Mouse (Mus musculus) left cerebral cortex, postnatal 14 days (tissue): ENCODE measurements around the gene 4930442H23Rik. TPM values are rescaled to one million over a fixed set of nuclear protein-coding genes. Genes with fewer than 3 reads are reported as not detected.
"Not testable (repeated sequence)": the region's sequence is repeated elsewhere in the genome, so short reads cannot be mapped to it uniquely, and the experiment has no call there.

Experiments
- DNase-seq, 2 experiments: peaks; one replicate each; pipeline ENCODE4 v3.0.0; 2021 to 2022; ENCODE audit warnings: low spot score in 2 of 2, mixed read lengths in 1 of 2
- intact Hi-C: fragments of 180-260 bp; cut with DNase I; formaldehyde crosslinking; loops from one replicate; pipeline ENCODE4 v1.15.1; 2025
- total RNA-seq, 2 experiments: library from RNA; stranded (reverse); gene quantifications; 2 replicates each; pipeline ENCODE4 v1.2.3; 2021

4930442H23Rik gene
- total RNA-seq, 2 experiments from 2014 or later: not detected

DNA sequence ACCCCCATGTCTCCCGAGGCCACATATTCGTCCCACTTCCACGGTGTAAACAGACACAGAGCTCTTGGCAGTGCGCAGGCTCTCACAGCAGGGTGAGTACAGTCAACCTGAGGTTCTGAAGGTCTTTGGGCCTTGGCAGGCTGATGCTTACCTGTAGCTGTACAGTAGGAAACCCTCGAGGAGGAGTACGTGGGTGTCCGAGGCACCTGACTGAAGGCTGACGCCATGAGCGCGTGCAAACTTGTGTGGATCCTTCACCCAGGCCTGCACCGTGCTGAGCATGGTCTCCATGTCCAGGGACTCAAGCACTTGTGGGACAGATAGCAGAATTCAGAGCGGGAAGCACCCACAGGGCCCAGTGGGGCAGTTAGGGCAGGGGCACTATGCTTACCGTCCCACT is 16.5 kb upstream of the 4930442H23Rik start:
- no peak for DNase-seq
- intact Hi-C loops: no loop called here

DNA sequence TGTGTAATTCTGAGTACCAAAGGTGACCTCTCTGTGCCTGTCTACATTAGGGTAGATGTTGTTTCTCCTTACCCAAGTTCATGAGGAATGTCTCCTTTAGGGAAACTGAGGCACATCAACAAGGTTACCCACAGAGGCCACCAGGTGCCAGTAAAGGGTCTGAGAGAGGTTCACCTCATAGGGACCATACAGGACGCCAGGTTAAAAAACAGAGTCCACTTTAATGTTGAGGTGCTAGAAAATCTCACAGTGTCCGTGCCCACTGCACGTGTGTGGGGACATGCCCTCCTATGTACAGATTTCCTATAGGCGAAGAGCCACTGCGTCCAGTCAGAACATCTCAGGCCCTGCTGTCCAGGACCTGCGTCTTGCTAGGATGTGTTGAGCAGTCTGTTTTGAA is 15.3 kb upstream of the 4930442H23Rik start:
- intact Hi-C loops: loop anchor here (5.0 to 10.0 kb wide), 2 partner anchors 43 to 246 kb away; no protein-coding TSS in a partner anchor
- no peak for DNase-seq

DNA sequence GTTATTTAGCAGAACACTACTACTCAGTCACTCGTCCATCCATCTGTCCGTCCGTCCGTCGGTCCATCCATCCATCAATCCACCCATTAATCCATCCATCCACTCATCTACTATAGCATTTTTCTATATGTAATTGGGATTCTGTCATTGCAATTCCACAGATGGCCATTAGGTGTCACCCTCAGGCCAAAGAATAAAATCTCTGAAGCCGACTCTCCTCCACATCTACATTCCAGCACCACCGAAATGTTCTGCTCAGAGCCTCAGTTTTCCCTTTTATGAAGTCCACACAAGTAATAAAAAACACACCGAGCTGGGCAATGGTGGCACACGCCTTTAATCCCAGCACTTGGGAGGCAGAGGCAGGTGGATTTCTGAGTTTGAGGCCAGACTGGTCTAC is 14.6 kb upstream of the 4930442H23Rik start:
- peak; percentile 81 to 83 for DNase-seq
- intact Hi-C loops: loop anchor here (5.0 to 10.0 kb wide), 2 partner anchors 44 to 247 kb away; no protein-coding TSS in a partner anchor

DNA sequence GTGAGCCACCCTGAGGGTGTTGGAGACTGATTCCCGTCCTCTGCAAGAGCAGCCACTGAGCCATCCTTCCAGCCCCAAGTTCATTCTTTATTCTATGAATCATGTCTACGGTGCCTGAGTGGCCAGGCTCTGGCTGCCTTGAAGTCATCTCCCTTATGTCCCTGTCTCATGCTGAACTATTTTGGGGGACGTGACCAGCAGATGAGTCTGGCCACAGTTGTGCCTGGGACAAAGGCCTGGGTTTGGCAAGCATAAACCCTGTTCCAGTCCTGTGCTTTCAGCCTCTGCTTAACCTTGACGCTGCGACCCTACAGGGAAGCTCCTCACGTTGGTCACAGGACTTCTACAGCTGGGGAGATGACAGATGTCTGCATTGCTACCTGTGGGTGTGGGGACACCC is 13.7 kb upstream of the 4930442H23Rik start:
- no peak for DNase-seq
- intact Hi-C loops: loop anchor here (5.0 to 10.0 kb wide), 2 partner anchors 45 to 247 kb away; no protein-coding TSS in a partner anchor

GRCm38 (mm10) chr10:81196470-81197065 is 12.9 kb upstream of the 4930442H23Rik start:
- DNase-seq: no peak
- intact Hi-C loops: loop anchor here (5.0 to 10.0 kb wide), 2 partner anchors 46 to 248 kb away; no protein-coding TSS in a partner anchor

- intact Hi-C loops: loop anchor here (5.0 to 10.0 kb wide), 2 partner anchors 47 to 250 kb away; no protein-coding TSS in a partner anchor
- no peak for DNase-seq
Measured at GRCm38 (mm10) chr10:81195300-81195699, 11.7 kb upstream of the 4930442H23Rik start.

DNA sequence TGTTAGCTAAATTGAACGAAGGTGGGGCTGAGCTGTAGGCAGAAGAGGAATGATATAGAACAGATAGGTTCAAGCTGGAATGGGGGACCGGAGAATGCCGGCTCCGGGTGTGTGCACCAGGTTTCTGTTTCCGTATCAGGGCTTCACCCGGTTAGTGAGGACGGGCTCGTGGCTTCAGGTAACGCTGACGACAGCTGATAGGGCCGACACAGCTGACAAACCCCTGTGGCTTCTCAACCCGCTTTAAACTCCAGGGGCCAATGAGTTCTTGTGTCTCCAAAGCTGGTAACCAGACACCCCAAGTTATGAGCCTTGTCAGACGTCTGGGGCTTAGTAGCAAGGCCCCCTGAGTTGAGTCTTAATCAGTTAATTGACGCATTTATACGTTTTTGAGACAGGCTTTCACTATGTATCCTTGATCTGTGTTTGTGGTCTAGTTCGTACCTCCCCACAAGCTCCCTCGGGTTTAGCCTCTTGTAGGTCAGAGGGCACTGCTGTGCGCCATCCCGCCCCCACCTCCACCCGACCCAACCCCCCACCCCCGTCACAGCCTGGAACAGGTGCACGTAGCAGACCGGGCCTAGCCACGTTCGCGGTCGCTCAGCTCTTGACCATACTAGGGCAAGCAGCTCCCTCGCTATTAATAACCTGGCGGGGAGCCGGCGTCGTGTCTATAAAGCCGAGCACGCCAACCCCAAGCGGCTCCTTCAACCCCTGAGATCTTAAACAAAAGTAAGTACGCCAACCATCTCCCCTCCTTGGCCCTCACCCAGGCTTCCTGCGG is 10.5 kb upstream of the 4930442H23Rik start:
- intact Hi-C loops: loop anchor here (10.0 kb wide), 1 partner anchor 251 kb away; no protein-coding TSS in a partner anchor
- DNase-seq: peak in 1 of 2 experiments; percentile 44

DNA sequence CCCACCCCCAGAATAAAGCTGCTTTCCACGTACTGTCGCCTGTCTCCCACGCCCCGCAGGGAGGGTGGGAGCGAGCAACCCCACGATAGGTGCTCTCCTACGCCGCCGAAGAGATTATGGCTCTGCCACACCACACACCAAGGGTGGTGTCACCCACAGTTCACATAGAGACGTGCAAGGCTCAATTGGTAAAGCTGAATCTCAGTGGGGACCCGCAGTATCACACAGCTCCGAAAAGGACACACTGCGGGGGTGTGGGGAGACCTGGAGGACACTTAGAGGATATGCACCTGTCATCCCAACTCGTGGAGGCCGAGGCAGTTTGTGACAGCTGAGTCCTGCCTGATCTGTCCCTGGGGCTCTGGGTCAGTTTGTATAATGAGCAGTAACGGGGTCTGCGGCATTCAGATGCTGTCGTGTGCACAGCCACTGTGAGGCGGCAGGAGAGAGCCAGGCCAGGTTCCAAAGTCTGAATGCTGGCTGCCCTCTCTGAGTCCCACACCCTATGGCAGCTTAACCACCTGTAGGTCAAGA is 9.4 kb upstream of the 4930442H23Rik start:
- intact Hi-C loops: loop anchor here (10.0 kb wide), 1 partner anchor 252 kb away; no protein-coding TSS in a partner anchor
- no peak for DNase-seq

- peak; percentile 88 to 94 for DNase-seq
- intact Hi-C loops: loop anchor here (10.0 kb wide), 1 partner anchor 252 kb away; no protein-coding TSS in a partner anchor
Measured at GRCm38 (mm10) chr10:81192270-81192967, 8.8 kb upstream of the 4930442H23Rik start.

DNA sequence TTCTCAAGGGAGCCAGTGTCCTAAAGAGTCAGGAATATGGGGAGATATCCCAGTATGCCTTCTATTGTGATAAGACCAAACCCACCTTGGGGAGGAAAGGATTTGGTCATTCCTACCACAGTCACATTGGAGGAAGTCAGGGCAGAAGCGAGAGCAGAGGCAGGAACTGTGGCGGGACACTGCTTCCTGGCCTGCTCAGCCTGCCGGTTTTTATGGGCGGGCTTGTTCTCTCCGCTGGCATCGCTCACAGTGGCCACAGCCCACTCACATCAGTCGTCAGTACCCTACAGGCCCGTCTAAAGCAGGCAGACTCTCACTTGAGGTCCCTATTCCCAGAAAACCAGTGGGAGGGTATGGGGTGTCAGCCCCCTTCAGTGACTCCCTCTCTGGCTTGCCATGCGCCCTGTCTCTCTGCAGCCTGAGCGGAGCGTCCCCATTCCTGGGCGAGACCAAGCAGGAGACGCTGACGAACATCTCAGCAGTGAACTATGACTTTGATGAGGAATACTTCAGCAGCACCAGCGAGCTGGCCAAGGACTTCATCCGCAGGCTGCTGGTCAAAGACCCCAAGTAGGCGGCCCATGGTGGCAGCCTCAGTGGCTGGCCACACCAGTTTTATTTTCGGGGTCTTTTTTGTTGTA is 7.8 kb upstream of the 4930442H23Rik start:
- intact Hi-C loops: loop anchor here (10.0 kb wide), 1 partner anchor 253 kb away; no protein-coding TSS in a partner anchor
- no peak for DNase-seq

DNA sequence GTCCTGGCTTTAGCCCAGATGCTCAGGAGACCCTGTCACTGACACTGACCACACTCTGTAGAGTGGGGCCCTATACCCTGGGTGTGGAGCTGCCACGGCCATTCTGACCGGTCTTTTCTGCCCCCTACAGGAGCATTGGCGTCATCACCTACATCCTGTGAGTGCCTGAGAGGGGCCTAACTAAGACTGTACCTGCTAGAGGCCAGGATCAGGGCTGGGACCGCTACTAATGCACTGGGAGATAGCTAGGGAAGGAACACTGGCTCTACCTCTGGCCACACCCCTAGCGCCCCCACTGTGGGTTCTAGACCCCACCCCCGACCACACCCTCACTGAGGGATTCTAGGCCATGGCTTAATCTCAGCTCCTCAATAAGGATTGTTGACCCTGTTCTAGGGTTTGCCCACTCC is 7.3 kb upstream of the 4930442H23Rik start:
- intact Hi-C loops: loop anchor here (10.0 kb wide), 1 partner anchor 254 kb away; no protein-coding TSS in a partner anchor
- DNase-seq: no peak

GRCm38 (mm10) chr10:81190236-81190911 is 6.7 kb upstream of the 4930442H23Rik start:
- intact Hi-C loops: loop anchor here (10.0 kb wide), 1 partner anchor 254 kb away; no protein-coding TSS in a partner anchor
- DNase-seq: no peak

DNA sequence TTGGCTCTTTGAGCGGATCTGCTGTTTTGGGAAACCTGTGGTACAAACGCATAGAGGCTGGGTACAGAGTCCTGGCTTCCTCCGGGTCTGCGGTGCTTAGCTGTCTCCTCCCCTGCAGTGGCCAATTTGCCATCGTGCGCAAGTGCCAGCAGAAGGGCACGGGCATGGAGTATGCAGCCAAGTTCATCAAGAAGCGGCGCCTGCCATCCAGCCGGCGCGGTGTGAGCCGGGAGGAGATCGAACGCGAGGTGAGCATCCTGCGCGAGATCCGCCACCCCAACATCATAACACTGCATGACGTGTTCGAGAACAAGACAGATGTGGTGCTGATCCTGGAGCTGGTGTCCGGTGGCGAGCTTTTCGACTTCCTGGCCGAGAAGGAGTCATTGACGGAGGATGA is 6.2 kb upstream of the 4930442H23Rik start:
- intact Hi-C loops: loop anchor here (10.0 kb wide), 1 partner anchor 255 kb away; no protein-coding TSS in a partner anchor
- no peak for DNase-seq

DNA sequence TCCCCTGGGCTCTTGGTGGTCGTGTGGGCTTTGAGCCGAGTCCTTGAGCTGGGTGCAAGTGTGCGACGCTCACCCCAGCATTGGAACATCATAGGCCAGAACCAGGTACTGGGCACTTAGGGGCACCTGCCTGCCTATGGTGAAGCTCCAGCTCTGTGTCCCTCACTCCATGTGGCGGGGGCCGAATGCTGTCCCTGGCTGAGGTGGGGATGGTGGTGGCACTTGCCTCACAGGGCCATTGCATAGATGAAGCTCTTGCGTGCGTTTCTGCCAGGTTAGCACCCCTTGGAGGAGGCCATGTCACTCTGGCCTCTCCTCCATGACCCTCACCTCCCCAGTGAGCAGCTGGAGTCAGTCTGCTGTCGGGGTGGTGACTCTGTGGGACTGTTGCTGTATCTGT is 3.5 kb upstream of the 4930442H23Rik start:
- intact Hi-C loops: no loop called here
- no peak for DNase-seq

DNA sequence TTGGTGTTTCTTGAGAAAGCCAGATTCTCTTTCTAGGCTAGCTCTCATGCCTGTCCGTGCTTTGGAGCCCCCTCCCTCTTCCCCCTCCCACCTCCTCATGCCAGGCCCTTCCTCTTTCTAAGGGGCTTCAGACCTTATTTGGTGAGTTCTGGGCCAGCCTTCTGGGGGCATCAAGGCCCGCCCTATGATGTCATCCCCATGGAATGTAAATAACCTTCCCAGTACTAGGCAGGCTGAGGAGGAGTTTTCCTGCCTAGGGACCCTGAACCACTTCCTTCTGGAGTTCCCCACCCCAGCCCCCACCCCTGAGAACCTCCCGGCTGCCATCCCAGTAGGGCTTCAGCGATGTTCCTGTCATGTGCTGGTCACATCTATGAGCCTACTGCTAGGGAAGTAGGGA is 1.1 kb upstream of the 4930442H23Rik start:
- intact Hi-C loops: no loop called here
- no peak for DNase-seq

DNA sequence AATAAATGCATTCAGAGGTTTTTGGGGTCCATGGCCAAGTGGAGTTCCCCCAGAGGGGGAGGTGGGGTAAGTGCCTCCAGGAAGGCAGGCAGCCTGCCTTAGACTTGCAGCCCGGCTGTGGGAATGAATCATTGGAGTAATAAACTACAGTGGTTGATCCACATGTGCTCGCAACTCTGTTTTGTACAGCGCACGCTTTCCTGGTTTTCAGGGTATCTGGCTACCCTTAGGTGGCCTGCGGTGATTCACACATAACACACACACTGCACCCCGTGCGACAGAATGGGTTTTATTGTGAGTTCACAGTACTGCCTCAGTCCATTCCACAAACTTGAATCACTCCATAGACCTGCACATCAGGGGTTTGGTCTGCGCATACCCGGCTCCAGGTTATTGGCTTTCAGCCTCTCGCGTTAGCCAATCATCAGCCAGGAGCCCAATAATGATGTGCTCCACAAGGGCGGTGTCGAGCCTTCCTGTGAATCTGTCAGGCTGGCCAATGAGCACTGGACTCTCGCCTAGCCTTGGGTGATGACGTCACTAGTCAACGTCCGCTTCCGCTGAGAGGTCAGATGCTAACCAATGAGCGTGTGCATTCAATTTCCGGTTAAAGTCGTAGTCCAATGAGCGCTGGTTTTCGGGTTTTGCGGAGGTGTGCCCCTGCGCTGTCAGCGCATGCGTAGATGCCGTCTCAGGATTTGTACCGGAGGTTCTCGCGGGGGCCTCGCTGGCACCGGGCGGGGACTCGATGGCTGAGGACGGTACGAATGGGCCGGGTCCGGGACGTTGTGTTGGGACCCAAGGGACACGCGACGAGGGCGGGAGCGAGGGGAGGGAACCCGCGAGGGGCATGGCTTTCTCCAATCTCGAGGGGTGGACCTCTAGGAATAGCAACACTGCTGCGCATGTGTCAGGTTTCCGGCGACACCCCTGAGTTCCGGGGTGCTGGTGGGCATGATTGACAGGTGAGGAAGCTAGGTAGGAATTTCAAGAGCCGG is 1.0 kb downstream of the 4930442H23Rik start, which contains the start of gene Dapk3:
Gene Dapk3, plus strand, starts transcription at position 670 of the 998 bp plus-strand sequence.
- intact Hi-C loops: no loop called here
- peak; percentile 99 for DNase-seq

DNA sequence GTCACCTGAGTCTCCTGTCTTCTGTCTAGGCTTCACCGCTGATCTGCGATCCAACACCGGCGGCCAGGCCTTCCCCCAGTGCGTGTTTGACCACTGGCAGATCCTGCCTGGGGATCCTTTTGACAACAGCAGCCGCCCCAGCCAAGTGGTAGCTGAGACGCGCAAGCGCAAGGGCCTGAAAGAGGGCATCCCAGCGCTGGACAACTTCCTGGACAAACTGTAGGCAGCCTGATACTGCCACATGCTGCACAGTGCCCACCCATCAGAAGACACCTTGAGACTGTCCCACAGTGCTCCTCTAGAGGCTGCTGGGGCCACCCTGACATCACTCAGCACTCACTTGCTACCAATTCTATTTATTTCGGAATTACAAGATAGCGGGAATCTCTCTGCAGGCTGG is 1.8 kb downstream of the 4930442H23Rik start:
- intact Hi-C loops, DNase-seq: not testable (repeated sequence)
